Mouse (Mus musculus): ENCODE measurements around the gene 4930404N11Rik.

4930404N11Rik gene

DNA sequence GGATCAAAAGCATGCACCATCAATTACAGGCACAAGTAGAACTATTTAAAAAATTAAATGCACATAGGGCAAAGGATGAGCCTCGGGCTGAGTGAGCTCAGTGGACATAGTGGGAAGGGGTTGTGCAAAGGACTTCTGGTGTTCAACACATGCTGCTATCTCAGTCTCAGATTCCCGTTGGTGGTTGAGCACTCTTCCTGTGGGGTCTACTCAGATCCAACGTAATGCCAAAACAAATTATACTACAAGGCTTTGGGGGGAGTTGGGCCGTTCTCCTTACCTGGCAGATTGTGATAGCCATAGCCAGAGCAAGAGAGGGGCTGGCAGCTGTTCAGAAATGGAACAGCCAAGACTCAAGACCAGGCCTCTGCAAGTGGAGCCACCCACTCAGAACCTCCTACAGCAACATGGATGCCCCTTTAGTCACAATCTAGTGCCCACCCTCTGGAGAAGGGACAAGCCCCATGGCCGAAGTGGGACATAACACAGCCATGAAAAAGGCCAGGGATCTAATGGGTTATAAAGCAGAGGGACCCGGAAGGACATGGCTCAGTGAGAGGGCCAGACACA lies 14.3 kb upstream of the 4930404N11Rik start:
- no peak for DNase-seq

GRCm38 (mm10) chr10:81379183-81379553 lies 13.6 kb upstream of the 4930404N11Rik start:
- no peak for DNase-seq

DNA sequence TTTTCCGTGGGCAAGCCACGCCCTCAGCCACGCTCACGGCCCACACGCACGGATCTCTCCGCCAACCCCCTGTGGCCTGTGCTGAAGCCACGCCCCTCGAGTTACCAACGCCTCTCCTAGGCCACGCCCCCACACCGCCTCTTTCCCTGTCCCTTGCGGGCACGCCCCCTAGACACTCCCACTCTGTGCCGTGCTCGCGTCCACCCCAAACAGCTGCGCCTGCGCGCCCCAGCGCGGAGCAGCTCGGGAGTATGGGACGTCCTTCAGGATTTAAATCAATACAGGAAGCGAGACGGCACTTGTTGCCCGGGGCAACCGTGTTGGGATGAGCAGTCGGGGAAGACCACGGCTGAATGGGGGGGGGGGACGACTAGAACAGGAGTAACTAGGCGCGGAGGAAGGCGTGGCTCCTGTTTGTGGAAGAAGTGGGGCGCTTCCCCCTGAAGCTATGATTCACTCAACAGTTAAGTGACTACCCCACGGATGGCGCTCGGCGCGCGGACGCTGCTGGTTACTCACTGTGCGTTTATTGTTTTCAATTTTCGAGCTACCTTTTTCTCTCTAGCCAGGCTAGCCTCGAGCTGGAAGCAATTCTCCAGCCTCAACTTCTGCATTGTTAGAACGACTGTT lies 13.1 kb upstream of the 4930404N11Rik start:
- peak; percentile 100 for DNase-seq

GRCm38 (mm10) chr10:81377793-81378552 lies 12.4 kb upstream of the 4930404N11Rik start, which contains the start of gene Fzr1:
TSS of gene Fzr1 (minus strand) at chr10:81378516.
- no peak for DNase-seq

DNA sequence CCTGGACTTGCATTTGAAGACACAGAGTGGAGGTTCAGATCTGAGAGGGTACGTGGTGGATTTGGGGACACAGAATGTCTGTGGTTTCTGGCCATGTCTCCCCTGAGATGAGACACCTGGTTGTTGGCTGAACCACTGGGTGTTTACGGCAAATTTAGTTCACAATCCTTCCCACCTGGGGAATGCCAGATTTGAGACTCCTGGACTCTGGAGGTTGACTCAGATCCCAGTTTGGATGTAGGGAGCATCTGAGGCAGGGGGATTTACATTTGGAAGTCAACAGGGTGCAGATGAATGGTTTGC lies 11.7 kb upstream of the 4930404N11Rik start:
- DNase-seq, result no peak

DNA sequence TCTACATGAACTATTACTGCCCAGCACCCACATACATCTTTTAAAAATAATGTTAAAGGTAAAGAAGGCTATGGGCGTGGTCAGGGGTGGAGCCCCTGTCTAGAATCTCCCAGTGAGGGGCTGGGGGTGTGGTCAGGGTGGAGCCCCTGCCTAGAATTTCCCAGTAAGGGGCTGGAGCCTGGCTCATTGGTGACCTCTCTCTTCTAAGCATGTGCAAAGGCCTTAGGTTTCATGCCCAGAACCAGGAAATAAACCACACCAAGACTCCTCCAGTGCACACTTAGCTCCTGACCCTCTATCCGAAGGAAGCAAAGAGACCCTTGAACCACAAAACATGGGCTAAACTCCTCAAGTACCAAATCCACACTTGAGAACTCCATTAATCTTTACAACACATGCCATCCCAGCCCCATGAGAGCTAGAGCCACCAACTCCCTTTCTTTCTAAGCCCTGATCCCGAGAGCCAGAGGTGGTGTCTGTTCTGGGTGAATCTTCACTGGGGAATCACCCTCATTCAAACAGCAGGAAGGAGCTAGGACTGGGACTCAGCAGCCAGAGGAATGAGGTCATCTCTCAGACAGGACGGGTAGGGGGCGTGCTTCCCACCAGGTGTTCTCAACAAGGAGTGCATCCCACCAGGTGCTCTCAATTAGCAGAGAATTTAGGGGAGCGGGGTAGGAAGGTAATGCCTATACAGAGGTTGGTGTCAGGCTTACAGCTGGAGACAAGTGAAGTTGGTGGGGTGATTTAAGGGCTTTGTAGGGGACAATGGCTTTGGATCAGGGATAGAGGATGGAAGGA lies 11.1 kb upstream of the 4930404N11Rik start:
- no peak for DNase-seq

DNA sequence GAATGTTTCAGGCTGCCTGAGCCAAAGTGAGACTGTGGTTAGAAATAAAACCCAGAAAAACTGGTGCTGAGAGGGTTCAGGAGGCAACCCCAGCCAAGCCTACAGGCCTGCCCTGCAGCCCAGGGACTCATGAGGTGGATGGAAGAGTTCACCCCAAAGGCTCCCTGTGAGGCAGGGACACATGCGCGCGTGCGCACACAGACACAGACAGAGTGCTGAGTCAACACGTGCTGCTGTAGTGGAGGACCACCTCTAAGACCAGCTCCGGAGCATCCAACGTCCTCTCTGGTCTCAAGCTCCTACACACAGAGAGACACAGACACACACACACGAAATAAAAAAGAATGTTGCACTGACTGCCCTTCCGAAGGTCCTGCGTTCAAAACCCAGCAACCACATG lies 9.7 kb upstream of the 4930404N11Rik start:
- DNase-seq, result no peak

DNA sequence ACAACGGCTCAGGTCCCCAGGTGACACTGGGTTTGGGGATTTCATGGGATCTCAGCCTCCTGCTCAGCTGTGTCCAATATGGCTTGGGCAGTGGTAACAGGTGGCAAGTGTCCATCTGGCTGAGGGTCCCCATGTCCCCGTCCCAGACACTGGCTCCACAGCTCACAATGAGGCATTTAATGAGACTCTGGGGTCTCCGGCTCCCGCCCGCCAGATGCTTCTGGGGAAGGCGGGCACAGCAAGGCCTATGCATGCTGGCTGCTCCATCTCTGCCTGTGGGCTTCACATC lies 1.5 kb upstream of the 4930404N11Rik start:
- no peak for DNase-seq

- DNase-seq, result no peak
These were observed 1.0 kb upstream of the 4930404N11Rik start for GRCm38 (mm10) chr10:81366477-81367206.

DNA sequence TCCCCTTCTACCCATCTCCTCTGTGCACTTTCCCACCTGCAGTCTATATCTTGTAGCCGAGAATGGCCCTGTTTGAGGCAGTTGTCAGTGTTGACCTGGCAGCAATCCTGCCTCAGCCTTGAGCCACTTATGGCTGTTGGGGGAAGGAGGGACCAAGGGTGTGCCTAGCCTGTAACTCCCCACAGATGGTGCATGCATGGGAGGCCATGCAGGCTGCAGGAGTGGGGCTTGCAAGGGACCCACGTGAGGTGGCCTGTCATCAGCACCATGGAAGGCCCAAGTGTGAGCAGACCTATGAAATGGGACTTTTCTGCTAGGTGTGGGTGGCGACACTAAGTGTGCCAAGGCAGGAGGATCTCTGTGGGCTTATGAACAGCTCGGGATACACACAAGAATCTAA lies 543 bp downstream of the 4930404N11Rik start:
- DNase-seq, result no peak

GRCm38 (mm10) chr10:81364666-81365065 lies 950 bp downstream of the 4930404N11Rik start:
- DNase-seq, result no peak

DNA sequence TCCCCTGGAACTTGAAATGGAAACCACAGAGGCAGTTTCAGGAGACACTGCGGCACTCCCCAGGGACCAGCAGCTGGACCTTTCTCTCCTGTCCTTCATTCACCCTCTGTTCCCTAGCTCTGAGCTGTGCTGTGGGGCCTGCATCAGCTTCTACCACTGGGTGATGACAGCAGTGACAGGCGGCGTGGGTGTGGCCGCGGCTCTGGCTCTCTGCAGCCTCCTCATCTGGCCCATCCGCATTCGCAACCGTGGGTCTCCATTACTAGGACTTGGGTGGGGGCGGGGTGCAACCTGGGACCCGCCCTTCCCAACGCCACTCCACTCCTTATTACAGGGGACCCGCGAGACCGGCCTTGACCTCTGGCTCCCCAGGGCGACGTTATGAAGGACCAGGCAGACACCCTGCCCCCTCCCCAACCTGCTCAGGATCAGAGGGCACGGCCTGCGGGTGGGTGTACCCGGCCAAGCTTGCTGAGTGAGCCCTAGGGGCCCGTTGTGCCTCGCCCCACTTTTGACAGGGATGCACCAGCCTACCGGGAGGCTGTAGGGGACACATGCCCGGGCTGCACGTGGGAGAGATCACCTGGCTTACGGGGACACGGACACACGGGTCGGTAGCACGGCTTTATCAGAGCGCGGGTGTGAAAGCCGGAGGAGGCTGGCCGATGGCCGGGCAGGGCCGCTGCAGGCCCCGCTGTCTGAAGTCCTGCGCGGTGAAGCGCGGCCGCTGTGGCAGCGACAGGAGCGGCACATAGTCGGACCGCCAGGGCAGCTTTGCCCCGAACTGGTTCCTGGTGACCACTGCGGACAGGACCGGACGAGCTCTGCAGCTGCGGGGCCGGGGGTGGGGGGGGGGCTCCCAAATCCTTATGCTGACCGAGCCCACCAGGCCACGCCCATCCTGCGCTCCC lies 1.9 kb downstream of the 4930404N11Rik start:
- DNase-seq, result no peak

GRCm38 (mm10) chr10:81362336-81362949 lies 3.2 kb downstream of the 4930404N11Rik start:
- DNase-seq, result no peak

- no peak for DNase-seq
These were observed 4.9 kb downstream of the 4930404N11Rik start for GRCm38 (mm10) chr10:81360721-81361120.

DNA sequence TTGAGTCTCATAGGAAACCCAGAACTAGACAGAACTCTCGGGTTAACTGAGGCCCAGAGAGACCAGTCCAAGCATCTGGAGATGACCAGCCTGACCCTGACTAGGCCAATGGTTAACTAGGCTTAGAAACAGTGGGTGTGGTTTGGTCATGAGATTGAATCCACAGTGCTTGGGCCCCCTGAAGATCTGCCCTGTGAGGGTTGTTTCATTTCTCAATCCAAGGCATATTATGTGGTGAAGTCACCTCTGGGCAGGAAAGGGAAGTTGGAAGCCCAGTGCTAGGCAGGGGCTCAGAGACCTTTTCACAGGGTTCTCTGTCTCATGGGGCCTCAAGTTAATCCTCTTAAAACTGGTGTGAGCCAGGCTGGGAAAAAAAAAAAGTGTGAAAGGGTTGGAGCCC lies 6.8 kb downstream of the 4930404N11Rik start:
- no peak for DNase-seq

GRCm38 (mm10) chr10:81358209-81358608 lies 7.4 kb downstream of the 4930404N11Rik start:
- no peak for DNase-seq

DNA sequence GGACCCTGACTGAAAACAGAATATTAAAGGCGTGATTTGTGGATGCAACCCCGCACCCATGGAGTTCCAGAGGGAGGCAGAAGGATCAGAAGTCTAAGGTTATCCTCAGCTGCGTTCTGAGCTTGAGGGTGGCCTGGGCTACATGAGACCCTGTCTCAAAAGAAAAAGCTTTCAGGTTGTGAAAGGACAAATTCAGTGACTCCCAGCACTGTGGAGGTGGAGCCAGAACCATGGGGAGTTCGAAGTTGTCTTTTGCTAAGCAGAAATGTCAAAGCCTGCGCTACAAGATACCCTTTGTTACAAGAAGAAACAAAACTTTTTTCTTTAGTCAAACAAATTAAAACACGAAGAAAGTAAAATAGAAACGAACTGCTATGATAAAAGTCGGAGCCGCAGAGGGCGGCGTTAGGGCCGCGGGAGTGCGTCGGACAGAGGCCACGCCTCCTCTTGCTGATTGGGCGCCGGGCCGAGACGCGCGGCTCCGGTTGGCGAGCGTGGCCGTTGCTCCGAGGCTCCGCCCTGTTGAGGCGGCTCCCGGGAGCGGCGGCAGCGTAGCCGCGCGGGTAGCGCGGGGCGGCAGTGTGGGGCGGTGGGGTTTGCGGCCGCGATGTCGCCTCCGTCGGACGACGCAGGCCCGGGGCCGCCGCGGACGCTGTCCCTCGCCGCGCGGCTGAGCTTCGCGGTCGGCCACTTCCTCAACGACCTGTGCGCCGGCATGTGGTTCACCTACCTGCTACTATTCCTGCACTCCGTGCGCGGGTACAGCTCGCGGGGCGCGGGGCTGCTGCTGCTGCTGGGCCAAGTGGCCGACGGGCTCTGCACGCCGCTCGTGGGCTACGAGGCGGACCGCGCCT lies 8.4 kb downstream of the 4930404N11Rik start, which contains the start of gene Mfsd12:
Gene Mfsd12, plus strand, starts transcription at position 501 of the 854 bp plus-strand sequence.
- peak; percentile 93 to 96 for DNase-seq

DNA sequence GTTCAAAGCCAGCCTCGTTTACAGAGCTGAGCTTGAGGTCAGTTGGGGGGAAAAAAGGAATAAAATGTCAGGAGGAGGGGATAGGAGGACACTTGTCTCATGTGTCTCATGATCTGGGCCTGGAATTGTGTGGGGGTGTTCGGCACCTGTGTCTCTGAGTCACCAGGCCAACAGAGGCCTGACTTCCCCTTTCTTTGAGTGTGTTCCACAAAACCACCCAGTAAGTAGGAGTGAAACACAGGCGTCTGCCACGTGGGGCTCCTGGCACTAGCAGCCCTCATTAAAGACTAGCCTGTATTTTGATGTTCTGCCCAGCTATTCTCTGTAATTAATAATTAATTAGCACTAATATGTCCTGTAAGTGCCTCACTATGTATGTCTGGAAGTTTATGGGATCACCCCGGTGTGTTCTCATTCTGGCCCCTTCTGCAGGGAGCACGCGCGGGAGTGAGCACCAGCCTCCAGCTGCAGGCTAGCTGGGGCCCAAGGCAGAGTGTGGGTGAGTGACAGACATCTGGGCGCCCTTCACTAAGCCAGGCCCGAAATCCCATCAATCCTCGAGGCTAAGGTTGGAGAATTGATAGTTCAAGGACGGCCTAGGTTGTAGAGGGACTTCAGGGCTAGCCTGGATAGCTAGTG lies 9.1 kb downstream of the 4930404N11Rik start:
- DNase-seq, result no peak

DNA sequence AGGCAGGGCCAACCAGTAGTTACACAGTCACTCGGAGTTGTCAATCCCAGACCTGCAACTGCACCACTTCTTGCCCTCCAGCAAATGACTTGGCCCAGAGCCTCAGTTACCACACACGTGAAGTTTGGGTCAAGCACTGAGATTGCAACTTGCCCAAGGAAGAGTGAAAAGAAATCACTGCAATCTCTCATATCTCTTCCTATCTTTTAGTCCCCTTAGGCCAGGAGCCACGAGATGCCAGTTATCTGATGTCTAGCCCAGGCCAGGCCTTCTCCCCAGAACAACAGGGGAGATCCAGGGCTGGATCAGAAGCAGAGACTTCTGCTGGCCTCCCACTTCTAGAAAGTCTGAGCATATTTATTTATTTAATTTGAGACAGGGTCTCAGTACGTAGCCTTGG lies 10.1 kb downstream of the 4930404N11Rik start:
- no peak for DNase-seq

Measured in cerebellum, adult 18-20 months (tissue).